Mouse (Mus musculus) Muller cell, postnatal 12 days (primary cell): ENCODE measurements around the gene Zcchc17.
A peak's percentile ranks its signal among the peaks of the same experiment; 100 is the strongest.

Experiments
- DNase-seq: peaks from one replicate; pipeline ENCODE4 v3.0.0-alpha.2; 2015; ENCODE audit errors: inconsistent ontology term

The Zcchc17 gene

DNA sequence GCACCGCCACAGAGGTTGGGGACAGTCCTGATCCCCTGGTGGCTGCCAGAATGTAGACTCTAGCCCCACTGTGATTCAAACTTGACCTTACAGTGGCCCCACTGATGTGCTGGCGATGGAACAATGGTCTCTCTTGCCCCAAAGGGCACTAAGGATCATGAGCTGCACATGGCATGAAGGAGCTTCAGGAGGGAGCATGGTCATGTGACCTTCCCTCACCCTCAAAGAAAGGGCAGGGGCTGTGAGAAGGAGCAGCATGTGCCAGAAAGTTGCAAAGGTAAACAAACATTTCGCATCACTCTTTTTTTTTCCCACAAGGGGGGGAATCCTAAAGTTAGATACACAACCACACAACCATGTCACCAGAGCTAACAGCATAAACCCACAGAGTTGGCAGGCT lies 41.6 kb downstream of the Zcchc17 start:
- DNase-seq = no peak

DNA sequence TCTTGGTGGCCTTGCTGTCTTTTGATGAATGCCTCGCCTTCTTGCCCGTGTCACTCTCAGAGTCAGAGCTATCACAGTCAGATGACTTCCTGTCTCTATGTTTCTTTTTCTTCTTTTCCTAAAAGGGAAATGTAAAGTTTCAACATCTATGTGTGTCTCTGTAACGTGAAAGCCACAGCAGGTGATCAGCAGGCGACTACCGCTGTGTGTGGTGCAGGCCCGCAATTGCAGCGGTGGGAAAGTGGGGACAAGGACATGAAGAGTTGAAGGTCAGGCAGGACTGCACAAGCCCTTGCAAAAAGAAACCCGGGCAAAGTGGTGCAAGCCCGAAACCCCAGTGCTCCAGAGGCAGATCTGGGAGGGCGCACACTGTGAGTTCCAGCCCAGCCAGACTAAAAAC lies 43.1 kb downstream of the Zcchc17 start:
- DNase-seq = no peak

DNA sequence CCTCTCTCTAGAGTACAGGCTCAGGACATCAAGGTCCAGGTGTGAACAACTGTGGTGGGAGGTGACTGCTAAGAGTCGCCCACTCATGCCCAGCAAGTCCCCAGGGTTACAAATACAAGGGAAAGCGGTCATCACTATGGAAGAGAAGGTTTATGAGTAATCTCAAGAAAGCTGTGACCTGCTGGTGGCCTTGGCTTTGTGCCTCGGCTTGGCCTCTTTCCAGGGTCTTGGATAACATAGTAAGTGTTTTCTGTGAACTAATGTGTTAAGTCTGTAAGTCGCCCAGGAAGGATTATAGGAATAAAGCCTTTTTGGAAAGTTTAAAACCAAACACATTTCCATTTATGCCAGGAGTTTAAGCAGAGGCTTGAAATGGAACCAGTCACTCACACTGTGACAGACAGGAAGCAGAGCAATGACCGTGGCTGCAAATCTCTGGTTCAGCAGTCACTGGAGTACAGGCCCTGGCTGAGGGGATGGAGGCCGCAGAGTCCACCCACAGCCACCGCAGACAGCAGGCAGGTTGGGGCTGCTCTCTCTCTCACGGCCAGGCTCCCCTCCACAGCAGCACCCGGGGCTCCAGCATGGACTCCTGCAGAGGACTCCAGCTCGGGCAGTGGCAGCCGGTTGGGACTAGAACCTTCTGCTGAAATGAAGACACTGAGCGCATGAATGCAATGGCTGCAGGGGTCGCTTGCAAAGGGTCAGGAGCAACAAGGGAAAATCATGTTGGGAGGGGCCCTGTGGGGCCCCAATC lies 43.8 kb downstream of the Zcchc17 start:
- peak; percentile 39 for DNase-seq

GRCm38 (mm10) chr4:130313552-130313951 lies 46.2 kb downstream of the Zcchc17 start:
- no peak for DNase-seq

DNA sequence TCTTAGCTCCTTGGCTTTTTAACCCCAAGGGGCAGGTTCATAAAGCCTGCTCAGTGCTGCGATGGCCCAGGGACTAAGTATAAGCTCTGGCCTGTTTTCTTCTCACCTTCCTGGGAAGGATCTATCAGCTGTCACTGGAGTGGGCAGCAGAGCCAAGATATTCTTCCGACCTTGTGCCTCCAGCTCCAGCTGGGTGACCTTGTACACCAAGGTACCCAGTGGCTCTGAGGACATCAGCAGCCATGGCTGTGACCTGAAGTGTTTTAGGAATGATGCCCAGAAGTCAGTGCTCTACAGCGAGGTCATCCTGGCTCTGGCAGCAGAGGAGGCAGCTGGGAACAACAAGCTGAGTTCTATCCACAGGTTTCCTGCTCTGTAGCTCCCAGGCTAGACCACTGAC lies 47.2 kb downstream of the Zcchc17 start:
- no peak for DNase-seq

GRCm38 (mm10) chr4:130309254-130309653 lies 50.5 kb downstream of the Zcchc17 start:
- no peak for DNase-seq

DNA sequence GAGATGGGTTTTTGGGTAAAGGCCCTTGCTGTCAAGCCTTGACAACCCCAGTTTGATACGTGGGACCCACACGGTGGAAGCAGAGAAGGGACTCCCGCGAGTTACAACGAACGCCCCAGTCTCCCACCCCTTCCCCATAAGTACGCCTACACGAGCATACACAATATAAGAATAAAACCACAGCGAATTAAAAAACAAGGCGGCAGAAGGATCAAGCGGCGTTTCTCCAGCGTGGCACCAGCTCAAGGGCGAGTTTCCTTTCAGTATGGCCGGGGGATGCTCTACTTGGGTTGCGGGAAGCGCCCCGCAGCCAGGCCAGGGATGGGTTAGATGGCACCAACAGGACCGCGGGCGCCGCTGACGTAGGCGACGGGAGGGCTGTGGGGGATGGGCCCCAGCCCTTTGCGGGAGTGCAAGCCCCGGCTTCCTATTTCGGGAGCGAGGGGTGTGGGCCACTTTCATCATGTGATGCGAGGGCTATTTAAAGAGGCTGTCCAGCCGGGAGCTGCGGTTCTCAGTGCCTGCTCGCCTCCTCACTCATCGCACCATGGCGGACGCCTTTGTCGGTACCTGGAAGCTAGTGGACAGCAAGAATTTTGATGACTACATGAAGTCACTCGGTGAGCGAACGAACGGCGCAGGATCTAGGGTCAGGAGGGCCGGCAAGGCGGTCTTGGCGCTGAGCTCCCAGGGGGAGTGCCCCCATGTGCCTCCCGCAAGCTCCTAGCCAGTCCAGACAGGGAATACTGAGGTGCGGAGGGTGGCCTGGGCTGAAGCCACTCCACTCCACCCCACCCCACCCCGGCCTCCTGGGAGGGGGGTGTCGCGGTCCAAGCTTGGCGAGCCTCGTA lies 51.3 kb downstream of the Zcchc17 start, which contains the start of the genes Fabp3 and Gm10570:
Gene Fabp3, plus strand, starts transcription at position 365 of the 851 bp plus-strand sequence.
Gene Gm10570, minus strand, starts transcription at position 444 of the 851 bp plus-strand sequence.
- peak; percentile 69 for DNase-seq

GRCm38 (mm10) chr4:130307851-130308230 lies 51.9 kb downstream of the Zcchc17 start:
- peak; percentile 63 for DNase-seq

- no peak for DNase-seq
These were observed 52.7 kb downstream of the Zcchc17 start for GRCm38 (mm10) chr4:130306796-130307630.

DNA sequence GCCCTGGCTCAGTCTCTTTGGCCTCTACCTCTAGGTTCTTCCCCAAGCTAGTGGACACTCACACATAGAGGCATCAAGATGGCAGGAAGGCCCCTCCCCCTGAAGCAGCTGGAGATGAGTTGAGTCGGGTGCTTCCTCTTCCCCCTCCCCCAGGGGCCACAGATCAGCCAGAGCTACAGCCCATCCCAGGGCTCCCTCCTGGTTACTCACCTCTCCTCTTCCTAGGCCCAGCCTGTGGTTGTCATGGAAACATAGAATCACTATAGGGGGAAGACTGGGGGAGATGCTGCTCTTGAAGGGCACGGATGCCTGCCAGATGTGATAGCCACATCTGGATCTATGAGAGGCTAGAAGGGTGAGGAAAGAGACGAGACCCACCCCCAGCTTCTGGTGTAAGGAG lies 55.0 kb downstream of the Zcchc17 start:
- DNase-seq = no peak

- no peak for DNase-seq
These were observed 57.4 kb downstream of the Zcchc17 start for GRCm38 (mm10) chr4:130302285-130302870.

- DNase-seq = no peak
These were observed 60.1 kb downstream of the Zcchc17 start for GRCm38 (mm10) chr4:130299629-130300018.

DNA sequence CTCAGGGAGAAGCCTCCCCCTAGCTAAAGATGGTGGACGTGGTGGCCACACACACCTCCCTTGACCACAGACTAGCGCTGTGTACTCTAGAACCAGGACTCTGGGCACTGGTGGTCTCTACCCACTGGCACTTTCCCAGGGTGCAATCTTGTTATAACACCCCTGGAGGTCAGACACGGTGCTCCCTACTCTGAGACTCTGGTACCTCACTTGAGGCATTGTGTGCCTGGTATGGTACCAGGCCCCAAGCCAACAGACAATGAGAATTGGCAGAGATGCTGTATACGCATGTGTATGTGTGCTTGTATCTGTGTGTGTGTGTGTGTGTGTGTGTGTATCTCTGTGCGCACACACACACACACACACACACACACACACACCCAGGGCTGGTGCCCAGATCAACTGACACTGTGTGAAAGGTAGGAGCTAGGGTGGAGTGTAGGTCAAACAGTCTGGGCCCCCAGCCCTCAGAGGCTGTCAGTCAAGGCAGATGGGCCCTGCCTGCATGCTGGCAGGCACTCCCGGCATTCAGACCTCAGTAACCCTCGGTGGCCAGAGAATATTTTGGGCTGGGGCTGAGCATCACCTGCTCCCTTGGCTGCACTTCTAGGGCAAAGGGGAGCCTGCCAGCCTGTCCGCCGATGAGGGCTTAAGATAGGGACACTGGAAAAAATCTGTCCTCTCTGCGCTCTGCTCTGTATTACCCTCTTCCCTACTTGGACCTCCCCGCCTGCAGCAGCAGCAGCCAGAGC lies 60.7 kb downstream of the Zcchc17 start:
- no peak for DNase-seq

GRCm38 (mm10) chr4:130297123-130297529 lies 62.6 kb downstream of the Zcchc17 start:
- no peak for DNase-seq

GRCm38 (mm10) chr4:130296243-130296965 lies 63.3 kb downstream of the Zcchc17 start:
- no peak for DNase-seq

- DNase-seq = peak; percentile 54
These were observed 64.5 kb downstream of the Zcchc17 start for GRCm38 (mm10) chr4:130295047-130295745.

GRCm38 (mm10) chr4:130294513-130294912 lies 65.2 kb downstream of the Zcchc17 start:
- DNase-seq = no peak

DNA sequence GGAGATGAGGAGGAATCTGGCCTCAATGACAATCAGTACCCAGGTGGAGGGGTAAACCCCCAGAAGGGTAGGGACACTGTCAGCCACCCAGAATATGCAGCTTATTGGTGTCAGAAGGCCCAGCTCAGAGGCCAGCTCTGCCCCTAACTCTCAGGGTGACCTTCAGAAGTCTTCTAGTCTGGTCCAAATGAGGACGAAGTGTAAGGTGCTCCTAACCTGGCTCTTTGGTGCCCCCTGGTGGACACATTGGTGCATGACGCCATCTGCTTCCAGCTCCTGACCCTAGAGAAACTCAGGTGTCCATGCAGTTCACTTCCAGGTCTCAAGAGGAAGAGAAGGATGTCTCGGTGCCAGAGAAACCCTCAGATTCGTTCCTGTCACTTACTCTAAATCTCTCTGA lies 67.5 kb downstream of the Zcchc17 start:
- peak; percentile 74 for DNase-seq

DNA sequence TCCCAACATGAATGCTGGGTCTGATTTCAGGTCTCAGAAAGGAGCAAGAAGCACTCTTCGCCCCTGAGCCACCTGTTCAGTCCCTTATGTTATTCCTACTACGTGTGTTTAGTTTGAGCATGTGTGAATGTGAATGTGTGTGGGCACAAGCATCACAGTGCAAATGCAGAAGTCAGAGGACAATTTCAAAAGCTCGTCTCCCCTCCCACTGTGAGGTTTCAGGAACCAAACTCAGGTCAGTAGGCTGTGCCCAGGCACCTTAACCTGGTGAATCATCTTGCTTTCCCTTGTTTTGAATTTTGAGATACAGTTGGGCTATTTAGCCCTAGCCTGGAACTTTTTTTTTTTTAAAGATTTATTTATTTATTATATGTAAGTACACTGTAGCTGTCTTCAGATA lies 69.9 kb downstream of the Zcchc17 start:
- DNase-seq = no peak
